Mouse (Mus musculus): ENCODE measurements around the gene Defa33. TPM values are rescaled to one million over a fixed set of nuclear protein-coding genes. Genes with fewer than 3 reads are reported as not detected.
"Not testable (repeated sequence)": the region's sequence is repeated elsewhere in the genome, so short reads cannot be mapped to it uniquely, and the experiment has no call there.

Gene Defa33
- polyA plus RNA-seq (2015; fragmentation: Nextera tagmentation; extraction: Ambion mirVana): not detected in 2 replicates

- ATAC-seq; H3K4me2 ChIP-seq (replicated peaks); H3K27ac ChIP-seq; H3K9me3 ChIP-seq; H3K4me1 ChIP-seq (replicated peaks); H3K27me3 ChIP-seq (replicated peaks); H3K36me3 ChIP-seq; H3K9ac ChIP-seq; H3K4me3 ChIP-seq (replicated peaks): not testable (repeated sequence)
- WGBS: no CpG with 5 or more reads among the region's 2 CpGs
Measured at GRCm38 (mm10) chr8:21391511-21391910, at the start of gene Defa33. Defa33 (plus strand) TSS chr8:21391811.

- WGBS: no CpG with 5 or more reads among the region's 2 CpGs
- not testable (repeated sequence) for ATAC-seq; H3K9me3 ChIP-seq; H3K27me3 ChIP-seq (replicated peaks); H3K4me2 ChIP-seq (replicated peaks); H3K9ac ChIP-seq; H3K4me1 ChIP-seq (replicated peaks); H3K36me3 ChIP-seq; H3K27ac ChIP-seq; H3K4me3 ChIP-seq (replicated peaks)
Measured at GRCm38 (mm10) chr8:21378215-21378614, 13.4 kb upstream of the Defa33 start, which contains the start of gene Defa2. Defa2 (plus strand) TSS chr8:21378515.

GRCm38 (mm10) chr8:21427111-21427510 lies 35.5 kb downstream of the Defa33 start, which contains the start of gene Defa36:
Defa36 (plus strand) TSS chr8:21427411.
- H3K9ac ChIP-seq; ATAC-seq; H3K4me3 ChIP-seq (replicated peaks); H3K27me3 ChIP-seq (replicated peaks); H3K36me3 ChIP-seq; H3K4me1 ChIP-seq (replicated peaks); H3K4me2 ChIP-seq (replicated peaks); H3K9me3 ChIP-seq; H3K27ac ChIP-seq: not testable (repeated sequence)
- WGBS: no CpG with 5 or more reads among the region's 1 CpGs

Other genes starting within 250 kb of the Defa33 start
- not detected in 2 replicates for gene Defa22, start 229.5 kb upstream of the Defa33 start, polyA plus RNA-seq (2015; fragmentation: Nextera tagmentation; extraction: Ambion mirVana)
- gene Defa31, start 200.2 kb upstream of the Defa33 start, polyA plus RNA-seq (2015; fragmentation: Nextera tagmentation; extraction: Ambion mirVana): not detected in 2 replicates
- gene Gm15293, start 190.2 kb upstream of the Defa33 start, polyA plus RNA-seq (2015; fragmentation: Nextera tagmentation; extraction: Ambion mirVana): not detected in 2 replicates
- not detected in 2 replicates for gene Gm15292, start 142.1 kb upstream of the Defa33 start, polyA plus RNA-seq (2015; fragmentation: Nextera tagmentation; extraction: Ambion mirVana)
- gene Defa27, start 76.3 kb upstream of the Defa33 start, polyA plus RNA-seq (2015; fragmentation: Nextera tagmentation; extraction: Ambion mirVana): not detected in 2 replicates
- gene Defa29, start 64.8 kb upstream of the Defa33 start, polyA plus RNA-seq (2015; fragmentation: Nextera tagmentation; extraction: Ambion mirVana): not detected in 2 replicates
- gene Defa2, start 13.3 kb upstream of the Defa33 start, polyA plus RNA-seq (2015; fragmentation: Nextera tagmentation; extraction: Ambion mirVana): 0.66 TPM in 1 of 2 replicates, not detected in the other
- gene Defa36, start 35.6 kb downstream of the Defa33 start, polyA plus RNA-seq (2015; fragmentation: Nextera tagmentation; extraction: Ambion mirVana): 0.63 TPM in 1 of 2 replicates, not detected in the other
- 7.8 TPM in 1 of 2 replicates, not detected in the other for gene Gm7849, start 64.7 kb downstream of the Defa33 start, polyA plus RNA-seq (2015; fragmentation: Nextera tagmentation; extraction: Ambion mirVana)
- gene Defa20, start 117.4 kb downstream of the Defa33 start, polyA plus RNA-seq (2015; fragmentation: Nextera tagmentation; extraction: Ambion mirVana): 1.3 and 1.5 TPM in 2 replicates
- gene Defa32, start 137.2 kb downstream of the Defa33 start, polyA plus RNA-seq (2015; fragmentation: Nextera tagmentation; extraction: Ambion mirVana): not detected in 2 replicates
- gene Defa37, start 173.6 kb downstream of the Defa33 start, polyA plus RNA-seq (2015; fragmentation: Nextera tagmentation; extraction: Ambion mirVana): not detected in 2 replicates
- gene Defa28, start 191.2 kb downstream of the Defa33 start, polyA plus RNA-seq (2015; fragmentation: Nextera tagmentation; extraction: Ambion mirVana): not detected in 2 replicates
- gene Gm7861, start 202.7 kb downstream of the Defa33 start, polyA plus RNA-seq (2015; fragmentation: Nextera tagmentation; extraction: Ambion mirVana): 7.3 and 13.0 TPM in 2 replicates
- 0.94 TPM in 1 of 2 replicates, not detected in the other for gene Defa26, start 226.4 kb downstream of the Defa33 start, polyA plus RNA-seq (2015; fragmentation: Nextera tagmentation; extraction: Ambion mirVana)